8 mouse cellular contexts compared by ENCODE assay signal in the genomic region with DNA sequence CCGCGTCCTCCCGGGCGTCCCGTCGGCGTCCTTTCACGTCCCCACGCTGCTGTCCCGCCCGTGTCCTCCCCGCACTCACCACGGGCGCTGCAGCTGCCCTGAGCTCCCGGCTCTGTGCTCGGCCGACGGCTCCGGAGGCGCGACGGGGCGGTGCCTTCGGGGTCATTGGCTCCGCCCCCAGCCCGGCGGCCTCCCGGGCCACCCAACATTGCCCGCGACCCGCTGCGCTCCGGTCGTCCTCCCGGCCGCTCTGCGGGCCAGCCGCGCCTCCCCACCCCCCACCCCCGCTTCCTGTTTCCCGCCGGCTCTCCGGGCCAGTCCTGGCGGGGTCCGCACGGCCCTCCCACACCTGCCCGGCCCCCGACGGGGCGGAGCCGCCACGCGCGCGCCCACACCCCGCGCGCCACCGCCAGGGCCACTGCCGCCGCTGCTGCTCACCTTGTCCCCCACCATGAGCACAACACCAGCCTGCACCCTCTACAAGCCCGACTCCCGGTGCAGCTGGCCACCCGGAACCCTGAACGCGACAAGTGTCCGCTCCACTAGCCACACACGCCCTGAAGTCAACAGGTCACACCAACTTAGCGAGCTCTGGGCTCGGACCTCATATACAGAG. TPM values are rescaled to one million over a fixed set of nuclear protein-coding genes. Genes with fewer than 3 reads are reported as not detected.
DNase-seq lines count a peak whose midpoint lies in the region; ATAC-seq lines count a peak whose summit lies in the region.

A gene (minus strand): TSS at position 267 of the 616 bp plus-strand sequence.

- no peaks in the 10 kb centered on the region for H3K9me3 ChIP-seq in forebrain, embryonic 13.5 days (replicated peaks)
- H3K9me3 ChIP-seq in hindbrain, embryonic 10.5 days, result no peaks in the 10 kb centered on the region
- no peaks in the 10 kb centered on the region for H3K9me3 ChIP-seq in limb, embryonic 12.5 days
- H3K9me3 ChIP-seq in midbrain, embryonic 11.5 days (ENCODE audit: control insufficient read depth, low read length), result no peaks in the 10 kb centered on the region

- peaks cover 59% of the 10 kb centered on the region for H3K27me3 ChIP-seq in forebrain, embryonic 13.5 days
- H3K27me3 ChIP-seq in hindbrain, embryonic 10.5 days (ENCODE audit: insufficient read depth, poor library complexity, severe bottlenecking), result peaks cover 81% of the 10 kb centered on the region
- peaks cover 98% of the 10 kb centered on the region for H3K27me3 ChIP-seq in limb, embryonic 12.5 days
- peaks cover 35% of the 10 kb centered on the region for H3K27me3 ChIP-seq in midbrain, embryonic 11.5 days (ENCODE audit: control insufficient read depth, insufficient read depth, low read length)

- peak within 1 kb of the TSS; percentile 56 for H3K4me3 ChIP-seq in forebrain, embryonic 13.5 days
- peak within 1 kb of the TSS; percentile 56 for H3K4me3 ChIP-seq in hindbrain, embryonic 10.5 days
- peak within 1 kb of the TSS; percentile 56 for H3K4me3 ChIP-seq in limb, embryonic 12.5 days (replicated peaks)
- H3K4me3 ChIP-seq in midbrain, embryonic 11.5 days (ENCODE audit: low read depth, low read length), result peak within 1 kb of the TSS; percentile 48

- DNase-seq in urinary bladder, adult 2 months (ENCODE audit: low spot score), result peak; percentile 48
- DNase-seq in urinary bladder, postnatal 10 days (ENCODE audit: low spot score), result no peak
- DNase-seq in hindbrain, embryonic 10.5 days (ENCODE audit: low spot score), result peak; percentile 47
- peak; percentile 89 for DNase-seq in midbrain, embryonic 11.5 days (ENCODE audit: low spot score, missing footprints)
- peak; percentile 49 to 58 for DNase-seq in thymus, postnatal 36 days
- no peak for DNase-seq in cerebellum, adult 8-10 months

- peak within 1 kb of the TSS; percentile 61 for H3K9ac ChIP-seq in forebrain, embryonic 13.5 days
- H3K9ac ChIP-seq in limb, embryonic 12.5 days (replicated peaks), result peak within 1 kb of the TSS; percentile 54; the same call in 1 of the 2 replicates
- peak within 1 kb of the TSS; percentile 57 for H3K9ac ChIP-seq in midbrain, embryonic 11.5 days (ENCODE audit: low read length)

- 1% methylated on average over 62 of the region's 70 CpGs for WGBS in forebrain, embryonic 13.5 days
- under 1% methylated on average over 70 of the region's 70 CpGs for WGBS in hindbrain, embryonic 10.5 days
- under 1% methylated on average over 70 of the region's 70 CpGs for WGBS in limb, embryonic 12.5 days
- 1% methylated on average over 56 of the region's 70 CpGs for WGBS in midbrain, embryonic 11.5 days

- no peaks in the 10 kb centered on the region for H3K36me3 ChIP-seq in forebrain, embryonic 13.5 days (ENCODE audit: poor library complexity, severe bottlenecking)
- no peaks in the 10 kb centered on the region for H3K36me3 ChIP-seq in hindbrain, embryonic 10.5 days
- no peaks in the 10 kb centered on the region for H3K36me3 ChIP-seq in limb, embryonic 12.5 days
- H3K36me3 ChIP-seq in midbrain, embryonic 11.5 days (ENCODE audit: control insufficient read depth, insufficient read depth, low read length), result no peaks in the 10 kb centered on the region

- peak within 1 kb of the TSS; percentile 73 for H3K4me2 ChIP-seq in forebrain, embryonic 13.5 days
- H3K4me2 ChIP-seq in limb, embryonic 12.5 days, result peak within 1 kb of the TSS; percentile 75
- peak within 1 kb of the TSS; percentile 74 for H3K4me2 ChIP-seq in midbrain, embryonic 11.5 days

- H3K4me1 ChIP-seq in forebrain, embryonic 13.5 days, result peaks cover 30% of the 10 kb centered on the region
- peaks cover 50% of the 10 kb centered on the region for H3K4me1 ChIP-seq in hindbrain, embryonic 10.5 days (replicated peaks)
- H3K4me1 ChIP-seq in limb, embryonic 12.5 days (replicated peaks), result peaks cover 14% of the 10 kb centered on the region
- peaks cover 20% of the 10 kb centered on the region for H3K4me1 ChIP-seq in midbrain, embryonic 11.5 days (ENCODE audit: control insufficient read depth, insufficient read depth, low read length)

- H3K27ac ChIP-seq in forebrain, embryonic 13.5 days, result no peak within 1 kb of the TSS
- peak within 1 kb of the TSS; percentile 80 for H3K27ac ChIP-seq in hindbrain, embryonic 10.5 days
- no peak within 1 kb of the TSS for H3K27ac ChIP-seq in limb, embryonic 12.5 days
- H3K27ac ChIP-seq in midbrain, embryonic 11.5 days (ENCODE audit: low read depth, low read length), result no peak within 1 kb of the TSS

- ATAC-seq in forebrain, embryonic 13.5 days, result peak; percentile 53; the same call in 1 of the 2 replicates
- ATAC-seq in limb, embryonic 12.5 days (ENCODE audit: insufficient number of reproducible peaks, insufficient read depth, low FRiP score, low TSS enrichment, low read depth), result peak; percentile 50; the same call in 1 of the 2 replicates
- ATAC-seq in midbrain, embryonic 11.5 days (ENCODE audit: low FRiP score), result peak; percentile 64

RNA-seq across cellular contexts. Expression of the gene that starts here (rescaled TPM):
- polyA plus RNA-seq in urinary bladder, adult 2 months (2012; rRNA removed), result 8.6 and 9.5 TPM in 2 replicates
- 0.92 and 0.93 TPM in 2 replicates for polyA plus RNA-seq in forebrain, embryonic 13.5 days (2015; fragmentation: Nextera tagmentation; extraction: Ambion mirVana)
- 4.3 and 4.5 TPM in 2 replicates for polyA plus RNA-seq in hindbrain, embryonic 10.5 days (2016; fragmentation: Nextera tagmentation; extraction: Ambion mirVana)
- polyA plus RNA-seq in limb, embryonic 12.5 days (2016; fragmentation: Nextera tagmentation; extraction: Ambion mirVana), result 3.3 and 4.2 TPM in 2 replicates
- polyA plus RNA-seq in midbrain, embryonic 11.5 days (2014; fragmentation: Nextera tagmentation; extraction: Ambion mirVana), result 1.3 and 1.5 TPM in 2 replicates

Comparison
In these comparisons a context has a peak if more than half of its experiments do, and no peak if none do; other contexts are left out.
1. DNase-seq: peak in urinary bladder, adult 2 months (single experiment), hindbrain, embryonic 10.5 days (single experiment), midbrain, embryonic 11.5 days (single experiment) and thymus, postnatal 36 days (2 of 2); none in urinary bladder, postnatal 10 days (single experiment) and cerebellum, adult 8-10 months (single experiment).
2. Peak in ATAC-seq, H3K4me3 ChIP-seq, H3K9ac ChIP-seq and H3K4me2 ChIP-seq in forebrain, embryonic 13.5 days; RNA of the gene not detected or under 1 TPM.
3. Peak in every context shown above with its lines, with median percentiles within 50 percentile points of each other: ATAC-seq, H3K4me2 ChIP-seq, H3K4me3 ChIP-seq and H3K9ac ChIP-seq.